In genomic region chr2:118038859-118039818, GRCm38 (mm10) we compare ENCODE assay signal across 9 mouse cellular contexts.
DNase-seq lines count a peak whose midpoint lies in the region; ATAC-seq and TF ChIP-seq lines count a peak whose summit lies in the region.
"Had no signal": no experiment of that assay in that cellular context is flagged by ENCODE, and none has a peak within 500 bp of the region (broad histone marks: within the 10 kb centered on the region; RNA-seq: fewer than 3 reads in every experiment).

No protein-coding gene starts in this region.

- no peak for TF ChIP-seq POLR2A in lung, adult 2 months (IDR thresholded peaks at IDR 0.05; ENCODE audit: borderline replicate concordance, extremely low read depth, low read depth, low read length)

- ATAC-seq in kidney, embryonic 14.5 days (ENCODE audit: low FRiP score, low TSS enrichment): no peak
- peak; percentile 92 for ATAC-seq in intestine, embryonic 14.5 days (replicated peaks; ENCODE audit: low FRiP score, low TSS enrichment, low read depth)
- peak; percentile 93 for ATAC-seq in stomach, postnatal 0 days (ENCODE audit: low FRiP score, low TSS enrichment)
- no peak for ATAC-seq in forebrain, embryonic 11.5 days (replicated peaks; ENCODE audit: low FRiP score)
- no peak for ATAC-seq in neural tube, embryonic 15.5 days (ENCODE audit: low FRiP score)

- H3K9me3 ChIP-seq in kidney, embryonic 14.5 days (ENCODE audit: control insufficient read depth, low read length): no peaks in the 10 kb centered on the region
- H3K9me3 ChIP-seq in intestine, embryonic 14.5 days (ENCODE audit: control insufficient read depth, low read length): no peaks in the 10 kb centered on the region
- H3K9me3 ChIP-seq in stomach, postnatal 0 days (ENCODE audit: control insufficient read depth, low read length): no peaks in the 10 kb centered on the region
- H3K9me3 ChIP-seq in forebrain, embryonic 11.5 days (ENCODE audit: control insufficient read depth, low read length): no peaks in the 10 kb centered on the region
- no peaks in the 10 kb centered on the region for H3K9me3 ChIP-seq in neural tube, embryonic 15.5 days (replicated peaks)
- H3K9me3 ChIP-seq: limb, embryonic 12.5 days had no signal

- DNase-seq in kidney, adult 11 months: peak; percentile 41
- DNase-seq in frontal cortex, adult 2 months (ENCODE audit: extremely low spot score in 1 of 2, low spot score in 1 of 2): peak; percentile 19 to 44
- peak; percentile 72 for DNase-seq in intestine, embryonic 14.5 days (ENCODE audit: low spot score)
- DNase-seq in lung, adult 2 months: peak; percentile 35
- DNase-seq in stomach, postnatal 0 days (ENCODE audit: low spot score): peak; percentile 56
- DNase-seq in forebrain, embryonic 11.5 days (ENCODE audit: low spot score): no peak

- no peak overlapping the region for H3K27ac ChIP-seq in kidney, embryonic 14.5 days (ENCODE audit: low read depth, low read length)
- peak overlapping the region; percentile 55 for H3K27ac ChIP-seq in intestine, embryonic 14.5 days (ENCODE audit: low read depth)
- H3K27ac ChIP-seq in stomach, postnatal 0 days (replicated peaks): peak overlapping the region; percentile 82
- no peak overlapping the region for H3K27ac ChIP-seq in forebrain, embryonic 11.5 days (ENCODE audit: low read depth, low read length)
- no peak overlapping the region for H3K27ac ChIP-seq in neural tube, embryonic 15.5 days (replicated peaks)
- H3K27ac ChIP-seq: limb, embryonic 12.5 days had no signal

- WGBS in kidney, embryonic 14.5 days: 77% methylated on average over 16 of the region's 16 CpGs
- WGBS in intestine, embryonic 14.5 days: 48% methylated on average over 16 of the region's 16 CpGs
- WGBS in lung, adult 2 months: 68% methylated on average over 16 of the region's 16 CpGs
- WGBS in stomach, postnatal 0 days: 51% methylated on average over 16 of the region's 16 CpGs
- 93% methylated on average over 16 of the region's 16 CpGs for WGBS in forebrain, embryonic 11.5 days
- 87% methylated on average over 16 of the region's 16 CpGs for WGBS in neural tube, embryonic 15.5 days

- no peaks in the 10 kb centered on the region for H3K4me1 ChIP-seq in kidney, embryonic 14.5 days (ENCODE audit: control insufficient read depth, insufficient read depth, low read length)
- H3K4me1 ChIP-seq in intestine, embryonic 14.5 days (replicated peaks; ENCODE audit: control insufficient read depth, insufficient read depth, low read length): peaks cover 3% of the 10 kb centered on the region; the same call in 1 of the 2 replicates
- H3K4me1 ChIP-seq in lung, adult 2 months (ENCODE audit: control insufficient read depth, insufficient read depth, low read length): no peaks in the 10 kb centered on the region
- H3K4me1 ChIP-seq in stomach, postnatal 0 days (replicated peaks; ENCODE audit: control insufficient read depth, insufficient read depth): peaks cover 5% of the 10 kb centered on the region; the same call in 1 of the 2 replicates
- no peaks in the 10 kb centered on the region for H3K4me1 ChIP-seq in forebrain, embryonic 11.5 days (replicated peaks; ENCODE audit: control insufficient read depth, insufficient read depth, low read length)
- H3K4me1 ChIP-seq in neural tube, embryonic 15.5 days: no peaks in the 10 kb centered on the region
- H3K4me1 ChIP-seq: limb, embryonic 12.5 days had no signal

- no peak overlapping the region for H3K4me3 ChIP-seq in kidney, embryonic 14.5 days (ENCODE audit: low read length)
- no peak overlapping the region for H3K4me3 ChIP-seq in intestine, embryonic 14.5 days (ENCODE audit: low read depth, low read length)
- no peak overlapping the region for H3K4me3 ChIP-seq in lung, adult 2 months (replicated peaks; ENCODE audit: extremely low read depth, low read depth, low read length)
- no peak overlapping the region for H3K4me3 ChIP-seq in stomach, postnatal 0 days (ENCODE audit: low read depth, low read length)
- H3K4me3 ChIP-seq in forebrain, embryonic 11.5 days (ENCODE audit: low read depth, low read length): no peak overlapping the region
- H3K4me3 ChIP-seq in neural tube, embryonic 15.5 days (replicated peaks): no peak overlapping the region
- H3K4me3 ChIP-seq: limb, embryonic 12.5 days had no signal

- no peaks in the 10 kb centered on the region for H3K27me3 ChIP-seq in kidney, embryonic 14.5 days (ENCODE audit: control insufficient read depth, insufficient read depth, low read length)
- no peaks in the 10 kb centered on the region for H3K27me3 ChIP-seq in intestine, embryonic 14.5 days (replicated peaks; ENCODE audit: control insufficient read depth, insufficient read depth, low read length)
- no peaks in the 10 kb centered on the region for H3K27me3 ChIP-seq in stomach, postnatal 0 days (ENCODE audit: control insufficient read depth, insufficient read depth, low read length)
- no peaks in the 10 kb centered on the region for H3K27me3 ChIP-seq in forebrain, embryonic 11.5 days (ENCODE audit: control insufficient read depth, insufficient read depth, low read length)
- no peaks in the 10 kb centered on the region for H3K27me3 ChIP-seq in neural tube, embryonic 15.5 days (replicated peaks)
- H3K27me3 ChIP-seq: limb, embryonic 12.5 days had no signal

- no peaks in the 10 kb centered on the region for H3K36me3 ChIP-seq in kidney, embryonic 14.5 days (ENCODE audit: control insufficient read depth, insufficient read depth, low read length)
- H3K36me3 ChIP-seq in intestine, embryonic 14.5 days (ENCODE audit: control insufficient read depth, insufficient read depth, low read length): no peaks in the 10 kb centered on the region
- no peaks in the 10 kb centered on the region for H3K36me3 ChIP-seq in stomach, postnatal 0 days (ENCODE audit: control insufficient read depth, insufficient read depth, low read length)
- no peaks in the 10 kb centered on the region for H3K36me3 ChIP-seq in forebrain, embryonic 11.5 days (ENCODE audit: control insufficient read depth, insufficient read depth, low read length)
- no peaks in the 10 kb centered on the region for H3K36me3 ChIP-seq in neural tube, embryonic 15.5 days
- H3K36me3 ChIP-seq: limb, embryonic 12.5 days had no signal

- TF ChIP-seq EP300 in stomach, postnatal 0 days (optimal IDR thresholded peaks at IDR 0.05): no peak

- TF ChIP-seq CTCF in lung, adult 2 months (IDR thresholded peaks at IDR 0.05; ENCODE audit: insufficient read depth, low read length): no peak
- peak; percentile 53 for TF ChIP-seq CTCF in stomach, postnatal 0 days (IDR thresholded peaks at IDR 0.05; ENCODE audit: low read depth)

- no peak overlapping the region for H3K4me2 ChIP-seq in kidney, embryonic 14.5 days (replicated peaks; ENCODE audit: low read depth, low read length)
- no peak overlapping the region for H3K4me2 ChIP-seq in intestine, embryonic 14.5 days (ENCODE audit: low read length)
- H3K4me2 ChIP-seq in stomach, postnatal 0 days (replicated peaks; ENCODE audit: low read depth): no peak overlapping the region
- H3K4me2 ChIP-seq in forebrain, embryonic 11.5 days (ENCODE audit: low read depth, low read length, severe bottlenecking): no peak overlapping the region
- no peak overlapping the region for H3K4me2 ChIP-seq in neural tube, embryonic 15.5 days
- H3K4me2 ChIP-seq: limb, embryonic 12.5 days had no signal

- H3K9ac ChIP-seq in kidney, embryonic 14.5 days (ENCODE audit: low read depth, low read length): no peak overlapping the region
- no peak overlapping the region for H3K9ac ChIP-seq in intestine, embryonic 14.5 days (ENCODE audit: low read length)
- H3K9ac ChIP-seq in stomach, postnatal 0 days (ENCODE audit: low read length): no peak overlapping the region
- no peak overlapping the region for H3K9ac ChIP-seq in forebrain, embryonic 11.5 days (ENCODE audit: low read length)
- H3K9ac ChIP-seq in neural tube, embryonic 15.5 days (replicated peaks): no peak overlapping the region
- H3K9ac ChIP-seq: limb, embryonic 12.5 days had no signal

Comparison
In these comparisons a context has a peak if more than half of its experiments do, and no peak if none do; other contexts are left out.
1. ATAC-seq: peak in intestine, embryonic 14.5 days (single experiment) and stomach, postnatal 0 days (single experiment); none in kidney, embryonic 14.5 days (single experiment), forebrain, embryonic 11.5 days (single experiment) and neural tube, embryonic 15.5 days (single experiment).
2. H3K27ac ChIP-seq: peak in intestine, embryonic 14.5 days (single experiment) and stomach, postnatal 0 days (single experiment); none in kidney, embryonic 14.5 days (single experiment), forebrain, embryonic 11.5 days (single experiment) and neural tube, embryonic 15.5 days (single experiment).